Mouse (Mus musculus) CH12.LX (cell line): ENCODE results near the gene Dnase1l2.

Experiments used
- CTCF ChIP-seq, 2 experiments: IDR thresholded peaks in 1 of 2; conservative IDR thresholded peaks in 1 of 2; 2 replicates each; pipeline ENCODE4 v1.5.1; 2011 to 2012; ENCODE audit warnings: low read depth in 2 of 2, low read length in 2 of 2, improper control_type of control experiment in 1 of 2, inconsistent platforms in 1 of 2, mild to moderate bottlenecking in 1 of 2, moderate library complexity in 1 of 2
- POLR2A ChIP-seq: IDR thresholded peaks from 2 replicates; pipeline ENCODE4 v1.6.1; 2011; ENCODE audit warnings: low read depth, mild to moderate bottlenecking, improper control_type of control experiment, low read length
- USF2 ChIP-seq: conservative IDR thresholded peaks from 2 replicates; pipeline ENCODE4 v1.6.1; 2011; ENCODE audit warnings: low read depth, low read length, improper control_type of control experiment

GRCm38 (mm10) chr17:24470701-24471527 lies 28.0 kb upstream of the Dnase1l2 start:
- TF ChIP-seq POLR2A (no peak), USF2 (no peak), CTCF (conservative IDR thresholded peaks at IDR 0.05 in 1 of 2, IDR thresholded peaks at IDR 0.05 in 1 of 2; ENCODE audit: low read depth in 2 of 2, low read length in 2 of 2) (no peak)
